Mouse (Mus musculus) left cerebral cortex, adult 2 months (tissue): Measurements from ENCODE around the gene Tekt4. TPM values are rescaled to one million over a fixed set of nuclear protein-coding genes. Genes with fewer than 3 reads are reported as not detected.

Experiments
- DNase-seq, 2 experiments: peaks; one replicate each; pipeline ENCODE4 v3.0.0; 2021 to 2022; ENCODE audit warnings: low spot score in 2 of 2, mixed read lengths in 1 of 2; ENCODE audit errors: extremely low spot score in 1 of 2
- H3K27ac ChIP-seq: fragments of 200-600 bp; 2 replicates; pipeline ENCODE4 v1.8.1; 2022
- H3K4me3 ChIP-seq: fragments of 200-600 bp; 2 replicates; pipeline ENCODE4 v1.8.1; 2022
- CTCF ChIP-seq: fragments of 200-600 bp; IDR thresholded peaks from 2 replicates; pipeline ENCODE4 v1.8.1; 2022; ENCODE audit warnings: antibody characterized with exemption, mild to moderate bottlenecking, moderate library complexity
- intact Hi-C: fragments of 180-260 bp; cut with DNase I; formaldehyde crosslinking; loops from one replicate; pipeline ENCODE4 v1.15.1; 2025
- total RNA-seq, 2 experiments: library from RNA; stranded (reverse); gene quantifications; 2 replicates each; pipeline ENCODE4 v1.2.3; 2021

Gene Tekt4
- total RNA-seq, 2 experiments from 2014 or later, result 2.1 to 2.4 TPM

- intact Hi-C loops, result no loop called here
- no peak overlapping the region for H3K27ac ChIP-seq
- no peak overlapping the region for H3K4me3 ChIP-seq
- TF ChIP-seq CTCF, result no peak
- no peak for DNase-seq
Observed at GRCm38 (mm10) chr17:25464091-25464490, 9.7 kb downstream of the Tekt4 start.

GRCm38 (mm10) chr17:25466257-25466656 is 11.8 kb downstream of the Tekt4 start:
- intact Hi-C loops, result no loop called here
- DNase-seq, result no peak

GRCm38 (mm10) chr17:25467781-25468180 is 13.4 kb downstream of the Tekt4 start:
- intact Hi-C loops, result no loop called here
- Histone ChIP-seq H3K4me3 (no peak overlapping the region), H3K27ac (no peak overlapping the region)
- DNase-seq, result no peak
- TF ChIP-seq CTCF, result no peak

More at GRCm38 (mm10) chr17:25466257-25466656, 11.8 kb downstream of the Tekt4 start:
- H3K4me3 ChIP-seq, result no peak overlapping the region
- no peak overlapping the region for H3K27ac ChIP-seq
- no peak for TF ChIP-seq CTCF

GRCm38 (mm10) chr17:25468301-25468700 is 13.9 kb downstream of the Tekt4 start:
- DNase-seq, result no peak
- no peak overlapping the region for H3K27ac ChIP-seq
- intact Hi-C loops, result no loop called here
- H3K4me3 ChIP-seq, result no peak overlapping the region
- TF ChIP-seq CTCF, result no peak

GRCm38 (mm10) chr17:25469798-25470197 is 15.4 kb downstream of the Tekt4 start:
- DNase-seq, result peak; percentile 72 to 82
- intact Hi-C loops, result loop anchor here (1.0 to 5.0 kb wide), 3 partner anchors 71 to 182 kb away; no protein-coding TSS in a partner anchor

GRCm38 (mm10) chr17:25471418-25471817 is 17.0 kb downstream of the Tekt4 start:
- DNase-seq, result peak in 1 of 2 experiments; percentile 55
- Histone ChIP-seq H3K4me3 (no peak overlapping the region), H3K27ac (no peak overlapping the region)
- intact Hi-C loops, result loop anchor here (5.0 kb wide), 1 partner anchor 184 kb away; no protein-coding TSS in a partner anchor
- no peak for TF ChIP-seq CTCF

More at GRCm38 (mm10) chr17:25469798-25470197, 15.4 kb downstream of the Tekt4 start:
- Histone ChIP-seq H3K27ac (no peak overlapping the region), H3K4me3 (no peak overlapping the region)
- TF ChIP-seq CTCF, result peak; percentile 86

- no peak overlapping the region for H3K27ac ChIP-seq
Observed at GRCm38 (mm10) chr17:25472044-25472443, 17.6 kb downstream of the Tekt4 start.

GRCm38 (mm10) chr17:25474330-25475077 is 20.1 kb downstream of the Tekt4 start:
- TF ChIP-seq CTCF, result peak; percentile 62
- peak; percentile 51 to 66 for DNase-seq
- Histone ChIP-seq H3K4me3 (peak overlapping the region; percentile 41), H3K27ac (no peak overlapping the region)
- intact Hi-C loops, result loop anchor here (5.0 kb wide), 1 partner anchor 187 kb away; no protein-coding TSS in a partner anchor

More at GRCm38 (mm10) chr17:25472044-25472443, 17.6 kb downstream of the Tekt4 start:
- intact Hi-C loops, result loop anchor here (5.0 kb wide), 1 partner anchor 185 kb away; no protein-coding TSS in a partner anchor
- no peak for DNase-seq
- H3K4me3 ChIP-seq, result no peak overlapping the region
- TF ChIP-seq CTCF, result no peak

GRCm38 (mm10) chr17:25475946-25476744 is 21.7 kb downstream of the Tekt4 start:
- Histone ChIP-seq H3K4me3 (no peak overlapping the region), H3K27ac (no peak overlapping the region)
- TF ChIP-seq CTCF, result peak; percentile 96
- peak; percentile 52 to 64 for DNase-seq
- intact Hi-C loops, result loop anchor here (1.0 kb wide), 3 partner anchors 31 to 325 kb away; no protein-coding TSS in a partner anchor

GRCm38 (mm10) chr17:25480152-25480551 is 25.7 kb downstream of the Tekt4 start:
- no peak for DNase-seq
- no peak for TF ChIP-seq CTCF
- no peak overlapping the region for H3K27ac ChIP-seq
- intact Hi-C loops, result no loop called here
- H3K4me3 ChIP-seq, result no peak overlapping the region

GRCm38 (mm10) chr17:25480820-25481219 is 26.4 kb downstream of the Tekt4 start:
- no peak for TF ChIP-seq CTCF
- no peak overlapping the region for H3K27ac ChIP-seq

GRCm38 (mm10) chr17:25482092-25482491 is 27.7 kb downstream of the Tekt4 start:
- intact Hi-C loops, result no loop called here
- H3K4me3 ChIP-seq, result no peak overlapping the region
- H3K27ac ChIP-seq, result no peak overlapping the region
- TF ChIP-seq CTCF, result no peak
- no peak for DNase-seq

More at GRCm38 (mm10) chr17:25480820-25481219, 26.4 kb downstream of the Tekt4 start:
- DNase-seq, result no peak
- no peak overlapping the region for H3K4me3 ChIP-seq
- intact Hi-C loops, result no loop called here
